Mouse (Mus musculus) neural tube, embryonic 11.5 days (tissue): Measurements from ENCODE around the gene Mplkip. TPM values are rescaled to one million over a fixed set of nuclear protein-coding genes. Genes with fewer than 3 reads are reported as not detected.

Experiments
- ATAC-seq: fragments of 200-750 bp; cut with Nextera tagmentation; 2 replicates; pipeline ENCODE4 v1.8.0; 2017; ENCODE audit warnings: moderate number of reproducible peaks, mild to moderate bottlenecking, moderate TSS enrichment, moderate library complexity; ENCODE audit not compliant: insufficient read depth, low FRiP score, low TSS enrichment
- DNase-seq: peaks from one replicate; pipeline ENCODE4 v3.0.0-alpha.2; 2015; ENCODE audit warnings: low spot score
- H3K27ac ChIP-seq: fragments of 300-500 bp; sonication (generic); 2 replicates; pipeline ENCODE4 v1.5.1; 2014; ENCODE audit warnings: low read depth, mild to moderate bottlenecking, low read length
- H3K27me3 ChIP-seq: fragments of 300-500 bp; sonication (generic); 2 replicates; pipeline ENCODE4 v1.6.1; 2014; ENCODE audit warnings: mild to moderate bottlenecking, low read length, mixed read lengths; ENCODE audit not compliant: control insufficient read depth, insufficient read depth
- H3K36me3 ChIP-seq: fragments of 300-500 bp; sonication (generic); 2 replicates; pipeline ENCODE4 v1.6.1; 2014; ENCODE audit warnings: mild to moderate bottlenecking, low read length, moderate library complexity, mixed read lengths; ENCODE audit not compliant: control insufficient read depth, insufficient read depth
- H3K4me1 ChIP-seq: fragments of 300-500 bp; sonication (generic); 2 replicates; pipeline ENCODE4 v1.6.1; 2014; ENCODE audit warnings: low read length, mixed read lengths; ENCODE audit not compliant: control insufficient read depth, insufficient read depth
- H3K4me2 ChIP-seq: fragments of 300-500 bp; sonication (generic); 2 replicates; pipeline ENCODE4 v1.6.1; 2014; ENCODE audit warnings: low read depth, mild to moderate bottlenecking, moderate library complexity
- H3K4me3 ChIP-seq: fragments of 300-500 bp; sonication (generic); 2 replicates; pipeline ENCODE4 v1.5.1; 2014; ENCODE audit warnings: low read depth, low read length
- H3K9ac ChIP-seq: fragments of 300-500 bp; sonication (generic); 2 replicates; pipeline ENCODE4 v1.6.1; 2014; ENCODE audit warnings: mild to moderate bottlenecking, low read length
- H3K9me3 ChIP-seq: fragments of 300-500 bp; sonication (generic); 2 replicates; pipeline ENCODE4 v1.6.1; 2016; ENCODE audit warnings: low read length; ENCODE audit not compliant: control insufficient read depth
- WGBS: fragments of 180-500 bp; shearing (Covaris S2); extraction: QIAGEN DNeasy Blood & Tissue Kit; methylation state at CpG from one replicate; pipeline ENCODE4 v1.1.7; 2014; 5-methylcytosine and 5-hydroxymethylcytosine counted together
- microRNA counts: library from miRNA; unstranded; fragments of <30 nt; microRNA quantifications from one replicate; lab custom pipeline; 2015
- microRNA-seq: library from miRNA; unstranded; fragments of <30 nt; microRNA quantifications from one replicate; pipeline ENCODE4, GENCODE M21; 2016
- polyA plus RNA-seq: library from polyadenylated mRNA; unstranded; fragments of >200 nt; fragmentation: Nextera tagmentation; extraction: Ambion mirVana; gene quantifications from 2 replicates; pipeline ENCODE4 v1.2.1, GENCODE M21; 2014

Mplkip gene
- polyA plus RNA-seq, 1 experiment from 2014 or later, result 58.9 TPM

- no peak for DNase-seq
- Histone ChIP-seq H3K4me2 (no peak overlapping the region), H3K9ac (no peak overlapping the region), H3K9me3 (no peaks in the 10 kb centered on the region), H3K27me3 (no peaks in the 10 kb centered on the region), H3K4me1 (no peaks in the 10 kb centered on the region), H3K4me3 (no peak overlapping the region), H3K36me3 (no peaks in the 10 kb centered on the region), H3K27ac (no peak overlapping the region)
- ATAC-seq, result no peak
- 94% methylated on average over 3 of the region's 3 CpGs for WGBS
Observed at GRCm38 (mm10) chr13:17728798-17729197, 33.8 kb downstream of the Mplkip start.

MicroRNAs within 50 kb of the gene (microRNA counts, 519-probe panel; counts per million panel counts)
- 171 counts per million, percentile 57 among the panel's probes with 10 or more counts for microRNA mmu-miR-466i (lab: Ali Mortazavi, UCI)

Small RNAs within 50 kb of the gene (microRNA-seq; reads per million reads assigned to microRNA genes)
- not detected for gene Mir466i

Other genes with a start within 250 kb of the Mplkip start
- gene Sugct, start 361 bp downstream of the Mplkip start, polyA plus RNA-seq, result 2.4 and 2.7 TPM in 2 replicates
- 18.8 and 20.9 TPM in 2 replicates for gene Cdk13, start 109.9 kb downstream of the Mplkip start, polyA plus RNA-seq
- 140 and 150 TPM in 2 replicates for gene Rala, start 249.0 kb downstream of the Mplkip start, polyA plus RNA-seq